Mouse (Mus musculus): ENCODE data around the gene Tnfaip2. TPM values are rescaled to one million over a fixed set of nuclear protein-coding genes. Genes with fewer than 3 reads are reported as not detected.

The Tnfaip2 gene
- total and polyA plus RNA-seq, 2 experiments from 2014 or later: 9.5 to 14.8 TPM

DNA sequence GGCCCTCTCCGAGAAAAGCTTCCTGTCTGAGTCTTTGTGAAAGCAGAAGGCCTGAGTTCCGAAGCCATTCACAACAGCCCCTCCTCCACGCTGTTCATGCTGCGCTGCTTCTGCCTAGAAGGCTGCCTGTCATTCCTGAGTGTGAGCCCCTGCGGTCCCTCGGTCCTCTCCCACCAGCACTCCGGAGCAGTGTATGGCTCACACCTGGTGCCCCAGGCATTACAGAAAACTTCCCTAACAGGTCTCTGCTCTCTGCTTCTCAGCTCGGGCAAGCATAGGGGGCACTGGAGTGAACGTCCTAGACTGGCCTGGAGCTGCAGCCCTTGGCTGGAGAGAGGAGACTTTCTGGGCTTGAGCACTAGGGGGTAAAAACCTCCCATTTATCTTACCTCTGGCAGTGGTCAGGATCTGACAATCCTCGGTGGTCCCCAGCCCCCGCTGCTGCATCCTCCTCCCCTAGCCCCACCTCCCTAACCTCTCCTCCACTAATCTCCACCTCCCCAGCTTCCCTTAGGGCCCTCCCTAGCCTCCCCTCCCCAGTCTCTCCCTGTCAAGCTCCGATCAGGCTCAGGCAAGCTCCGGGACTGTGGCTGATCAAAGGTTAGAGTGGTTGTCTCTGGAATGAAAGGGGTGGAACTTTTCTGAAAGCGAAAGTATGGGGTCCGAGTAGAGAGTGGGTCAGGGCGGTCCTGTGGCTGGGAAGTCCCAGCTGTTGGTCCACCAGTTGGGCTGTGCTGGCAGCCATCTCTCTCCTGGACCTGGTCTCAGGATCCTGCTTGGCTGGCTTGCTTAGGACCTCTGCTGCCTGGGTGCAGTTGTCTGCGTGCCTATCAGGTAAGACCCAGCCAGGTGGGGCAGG lies 25.1 kb upstream of the Tnfaip2 start, which contains the start of gene Exoc3l4:
Gene Exoc3l4, plus strand, starts transcription at position 97 of the 859 bp plus-strand sequence.
- DNase-seq (ENCODE audit: low spot score): no peak

DNA sequence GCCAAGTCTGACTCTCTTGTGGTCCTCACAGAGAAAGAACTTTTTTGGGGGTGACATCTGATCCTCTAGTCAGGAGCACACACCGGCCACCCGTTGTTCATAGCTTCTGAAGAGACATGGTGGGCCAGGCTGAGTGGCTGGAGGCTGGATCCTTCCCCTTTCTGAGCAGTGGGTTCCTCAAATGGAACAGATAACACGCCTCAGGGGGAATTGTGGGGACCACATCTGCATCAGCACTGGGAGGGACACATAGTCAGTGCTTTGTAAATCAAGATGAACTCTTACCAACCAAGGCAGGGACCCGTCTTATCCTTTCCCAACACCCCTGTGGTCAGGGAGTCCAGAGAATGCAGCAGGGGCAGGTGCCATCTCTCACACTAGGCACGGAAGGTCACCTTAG lies 22.4 kb upstream of the Tnfaip2 start:
- H3K9ac ChIP-seq (replicated peaks; ENCODE audit: low read depth, low read length): no peak overlapping the region
- TF ChIP-seq CTCF (IDR thresholded peaks at IDR 0.05; ENCODE audit: low read depth) (no peak), EP300 (IDR thresholded peaks at IDR 0.05; ENCODE audit: low read depth) (no peak)
- no peaks in the 10 kb centered on the region for H3K36me3 ChIP-seq (replicated peaks; ENCODE audit: control insufficient read depth, insufficient read depth, low read length)
- no peak overlapping the region for H3K27ac ChIP-seq (ENCODE audit: low read depth)
- DNase-seq (ENCODE audit: low spot score) (no peak), ATAC-seq (ENCODE audit: insufficient read depth, low read depth) (no peak)
- no peaks in the 10 kb centered on the region for H3K9me3 ChIP-seq (replicated peaks; ENCODE audit: control insufficient read depth, low read length)
- H3K4me3 ChIP-seq (ENCODE audit: low read depth, low read length): no peak overlapping the region
- WGBS: 78% methylated on average over 5 of the region's 5 CpGs
- H3K27me3 ChIP-seq (ENCODE audit: control insufficient read depth, insufficient read depth, low read length): peaks cover 30% of the 10 kb centered on the region
- no peak overlapping the region for H3K4me2 ChIP-seq (ENCODE audit: low read depth, low read length)
- H3K4me1 ChIP-seq (ENCODE audit: control insufficient read depth, insufficient read depth): peaks cover 29% of the 10 kb centered on the region

More for the DNA sequence above, 25.1 kb upstream of the Tnfaip2 start, which contains the start of gene Exoc3l4:
- Histone ChIP-seq H3K4me1 (ENCODE audit: control insufficient read depth, insufficient read depth) (peaks cover 40% of the 10 kb centered on the region), H3K4me2 (ENCODE audit: low read depth, low read length) (peak within 1 kb of the TSS; percentile 67), H3K9me3 (replicated peaks; ENCODE audit: control insufficient read depth, low read length) (no peaks in the 10 kb centered on the region), H3K27me3 (ENCODE audit: control insufficient read depth, insufficient read depth, low read length) (peaks cover 3% of the 10 kb centered on the region; the same call in 1 of the 2 replicates), H3K36me3 (replicated peaks; ENCODE audit: control insufficient read depth, insufficient read depth, low read length) (no peaks in the 10 kb centered on the region), H3K4me3 (ENCODE audit: low read depth, low read length) (peak within 1 kb of the TSS; percentile 42), H3K9ac (replicated peaks; ENCODE audit: low read depth, low read length) (peak within 1 kb of the TSS; percentile 24; the same call in 1 of the 2 replicates), H3K27ac (ENCODE audit: low read depth) (0 out of 2 replicates have a peak within 1 kb of the TSS, but pooled peaks have one; percentile 14)
- WGBS: 9% methylated on average over 17 of the region's 17 CpGs
- no peak for TF ChIP-seq EP300 (IDR thresholded peaks at IDR 0.05; ENCODE audit: low read depth)
- no peak for TF ChIP-seq CTCF (IDR thresholded peaks at IDR 0.05; ENCODE audit: low read depth)
- no peak for ATAC-seq (ENCODE audit: insufficient read depth, low read depth)

DNA sequence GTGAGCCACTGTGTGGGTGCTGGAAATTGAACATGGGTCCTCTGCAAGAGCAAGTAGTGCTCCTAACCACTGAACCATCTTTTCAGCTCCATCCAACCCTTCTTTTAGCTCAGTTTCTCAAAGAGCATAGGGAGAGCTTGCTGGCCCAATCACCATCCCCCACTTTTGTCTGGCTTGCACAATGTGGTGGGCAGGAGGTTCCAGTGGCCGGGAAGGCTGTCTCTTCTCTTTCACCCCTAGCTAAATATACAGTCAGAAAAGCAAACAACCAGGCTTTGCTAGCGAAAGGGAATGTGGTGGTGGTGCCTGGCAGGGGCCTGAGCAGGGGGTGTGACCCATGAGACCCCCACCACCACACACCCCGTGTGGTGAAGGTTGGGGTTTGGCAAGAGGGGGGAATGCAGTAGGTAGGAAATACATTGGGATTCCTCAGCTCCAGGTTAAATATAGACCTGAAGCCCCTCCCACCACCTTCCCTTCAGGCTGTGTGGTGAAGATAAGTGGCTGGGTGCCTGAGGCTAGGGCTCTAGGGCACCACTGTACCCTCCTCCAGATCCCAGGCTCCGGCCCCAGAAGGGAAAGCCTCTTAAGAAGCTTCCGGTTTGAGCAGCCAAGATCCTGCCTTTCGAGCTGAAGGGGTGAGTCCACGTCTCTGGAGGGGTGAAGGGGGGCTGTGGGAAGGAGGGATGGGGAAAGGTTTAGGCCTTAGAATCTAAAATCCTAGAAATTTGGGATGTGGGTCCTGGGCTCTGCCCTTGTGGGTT lies 21.1 kb upstream of the Tnfaip2 start:
- Histone ChIP-seq H3K27ac (ENCODE audit: low read depth) (peak overlapping the region; percentile 28; the same call in 1 of the 2 replicates), H3K4me3 (ENCODE audit: low read depth, low read length) (no peak overlapping the region), H3K27me3 (ENCODE audit: control insufficient read depth, insufficient read depth, low read length) (peaks cover 39% of the 10 kb centered on the region), H3K36me3 (replicated peaks; ENCODE audit: control insufficient read depth, insufficient read depth, low read length) (no peaks in the 10 kb centered on the region), H3K4me1 (ENCODE audit: control insufficient read depth, insufficient read depth) (peaks cover 29% of the 10 kb centered on the region), H3K9ac (replicated peaks; ENCODE audit: low read depth, low read length) (no peak overlapping the region), H3K4me2 (ENCODE audit: low read depth, low read length) (peak overlapping the region; percentile 6; the same call in 1 of the 2 replicates), H3K9me3 (replicated peaks; ENCODE audit: control insufficient read depth, low read length) (no peaks in the 10 kb centered on the region)
- DNase-seq (ENCODE audit: low spot score) (peak; percentile 61), ATAC-seq (ENCODE audit: insufficient read depth, low read depth) (peak; percentile 21; the same call in 1 of the 2 replicates)
- 16% methylated on average over 7 of the region's 7 CpGs for WGBS
- no peak for TF ChIP-seq EP300 (IDR thresholded peaks at IDR 0.05; ENCODE audit: low read depth)
- no peak for TF ChIP-seq CTCF (IDR thresholded peaks at IDR 0.05; ENCODE audit: low read depth)

DNA sequence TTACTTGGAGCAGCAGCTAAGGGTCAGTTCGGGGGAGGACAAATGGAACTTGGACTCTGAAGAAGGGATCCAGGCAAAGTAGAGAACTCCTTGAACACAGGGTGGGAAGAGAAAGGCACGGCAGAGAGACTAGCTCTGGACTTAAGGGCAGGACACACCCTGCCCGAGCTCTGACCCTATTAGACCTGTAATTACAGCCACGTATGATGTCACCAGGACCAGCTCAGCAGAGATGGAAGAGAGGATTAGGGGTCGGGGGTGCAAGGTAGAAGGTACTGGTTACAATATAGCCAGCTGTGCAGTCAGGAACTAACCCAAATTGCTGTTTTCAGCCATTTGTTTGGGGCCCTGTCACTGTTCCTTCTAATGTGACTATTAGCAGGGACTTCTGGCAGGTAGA lies 19.4 kb upstream of the Tnfaip2 start:
- Histone ChIP-seq H3K27me3 (ENCODE audit: control insufficient read depth, insufficient read depth, low read length) (peaks cover 45% of the 10 kb centered on the region), H3K4me1 (ENCODE audit: control insufficient read depth, insufficient read depth) (peaks cover 14% of the 10 kb centered on the region)
- 71% methylated on average over 5 of the region's 5 CpGs for WGBS

DNA sequence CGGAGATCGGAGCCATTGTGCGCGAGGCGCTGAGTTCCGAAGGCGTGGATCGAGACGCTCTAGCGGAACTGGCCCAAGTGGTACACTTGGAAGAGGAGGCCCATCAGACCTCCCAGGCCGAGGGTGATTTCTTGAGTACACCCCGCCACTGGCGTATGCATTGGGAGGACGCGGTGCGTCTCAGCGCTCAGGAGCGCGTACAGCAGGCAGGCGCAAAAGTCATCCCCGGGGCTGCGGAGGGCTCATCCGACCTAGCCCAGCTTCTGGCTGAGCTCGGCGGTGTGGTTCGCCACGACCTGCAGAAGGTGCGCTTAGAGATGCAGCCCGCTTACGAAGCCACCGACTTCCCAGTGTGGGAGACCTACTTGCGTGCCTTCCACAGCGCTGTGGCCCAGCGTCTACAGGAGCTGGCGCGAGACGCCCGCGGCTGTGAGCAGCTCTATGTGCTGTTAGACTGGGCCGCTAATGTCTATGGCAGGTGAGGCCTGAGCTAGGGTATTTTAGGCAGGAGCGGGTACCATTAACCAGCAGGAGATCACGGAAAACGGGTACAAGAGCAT lies 18.6 kb upstream of the Tnfaip2 start:
- TF ChIP-seq CTCF (IDR thresholded peaks at IDR 0.05; ENCODE audit: low read depth) (no peak), EP300 (IDR thresholded peaks at IDR 0.05; ENCODE audit: low read depth) (no peak)
- no peak overlapping the region for H3K9ac ChIP-seq (replicated peaks; ENCODE audit: low read depth, low read length)
- peak overlapping the region; percentile 32; the same call in 1 of the 2 replicates for H3K4me2 ChIP-seq (ENCODE audit: low read depth, low read length)
- no peaks in the 10 kb centered on the region for H3K9me3 ChIP-seq (replicated peaks; ENCODE audit: control insufficient read depth, low read length)
- H3K27me3 ChIP-seq (ENCODE audit: control insufficient read depth, insufficient read depth, low read length): peaks cover 53% of the 10 kb centered on the region
- no peak overlapping the region for H3K27ac ChIP-seq (ENCODE audit: low read depth)
- DNase-seq (ENCODE audit: low spot score) (no peak), ATAC-seq (ENCODE audit: insufficient read depth, low read depth) (no peak)
- H3K4me3 ChIP-seq (ENCODE audit: low read depth, low read length): no peak overlapping the region
- H3K36me3 ChIP-seq (replicated peaks; ENCODE audit: control insufficient read depth, insufficient read depth, low read length): no peaks in the 10 kb centered on the region
- H3K4me1 ChIP-seq (ENCODE audit: control insufficient read depth, insufficient read depth): peaks cover 19% of the 10 kb centered on the region
- WGBS: 25% methylated on average over 43 of the region's 43 CpGs

More for the DNA sequence above, 19.4 kb upstream of the Tnfaip2 start:
- no peaks in the 10 kb centered on the region for H3K36me3 ChIP-seq (replicated peaks; ENCODE audit: control insufficient read depth, insufficient read depth, low read length)
- H3K9me3 ChIP-seq (replicated peaks; ENCODE audit: control insufficient read depth, low read length): no peaks in the 10 kb centered on the region
- H3K9ac ChIP-seq (replicated peaks; ENCODE audit: low read depth, low read length): no peak overlapping the region
- DNase-seq (ENCODE audit: low spot score) (no peak), ATAC-seq (ENCODE audit: insufficient read depth, low read depth) (no peak)
- TF ChIP-seq CTCF (IDR thresholded peaks at IDR 0.05; ENCODE audit: low read depth): no peak
- no peak for TF ChIP-seq EP300 (IDR thresholded peaks at IDR 0.05; ENCODE audit: low read depth)
- H3K27ac ChIP-seq (ENCODE audit: low read depth): no peak overlapping the region
- H3K4me3 ChIP-seq (ENCODE audit: low read depth, low read length): no peak overlapping the region
- H3K4me2 ChIP-seq (ENCODE audit: low read depth, low read length): no peak overlapping the region
